Mouse (Mus musculus): ENCODE results near the gene Epb41. TPM values are rescaled to one million over a fixed set of nuclear protein-coding genes. Genes with fewer than 3 reads are reported as not detected.

Epb41 gene
- polyA plus RNA-seq, 1 experiment, result 22.7 TPM

- DNase-seq (ENCODE audit: low read depth), result no peak
These were observed 176.5 kb downstream of the Epb41 start for GRCm38 (mm10) chr4:131898503-131899179.

- DNase-seq (ENCODE audit: low read depth), result no peak
These were observed 177.3 kb downstream of the Epb41 start for GRCm38 (mm10) chr4:131897787-131898186.

GRCm38 (mm10) chr4:131897109-131897508 lies 178.0 kb downstream of the Epb41 start:
- no peak for DNase-seq (ENCODE audit: low read depth)

- no peak for DNase-seq (ENCODE audit: low read depth)
These were observed 184.4 kb downstream of the Epb41 start for GRCm38 (mm10) chr4:131890692-131891091.

- no peak for DNase-seq (ENCODE audit: low read depth)
These were observed 186.6 kb downstream of the Epb41 start for GRCm38 (mm10) chr4:131888564-131888963.

GRCm38 (mm10) chr4:131885376-131885775 lies 189.7 kb downstream of the Epb41 start:
- DNase-seq (ENCODE audit: low read depth), result no peak

- DNase-seq (ENCODE audit: low read depth), result no peak
These were observed 191.6 kb downstream of the Epb41 start for GRCm38 (mm10) chr4:131883571-131883970.

- no peak for DNase-seq (ENCODE audit: low read depth)
These were observed 193.8 kb downstream of the Epb41 start for GRCm38 (mm10) chr4:131881306-131881705.

- DNase-seq (ENCODE audit: low read depth), result no peak
These were observed 195.4 kb downstream of the Epb41 start for GRCm38 (mm10) chr4:131879692-131880091.

- no peak for DNase-seq (ENCODE audit: low read depth)
These were observed 198.3 kb downstream of the Epb41 start for GRCm38 (mm10) chr4:131876836-131877235.

- DNase-seq (ENCODE audit: low read depth), result no peak
These were observed 199.9 kb downstream of the Epb41 start for GRCm38 (mm10) chr4:131875242-131875641.

- no peak for DNase-seq (ENCODE audit: low read depth)
These were observed 200.6 kb downstream of the Epb41 start for GRCm38 (mm10) chr4:131874567-131874966.

- no peak for DNase-seq (ENCODE audit: low read depth)
These were observed 201.0 kb downstream of the Epb41 start for GRCm38 (mm10) chr4:131874169-131874536.

Other genes starting within 250 kb of the Epb41 start
- 10.0 and 11.5 TPM in 2 replicates for gene Ptpru, start 237.0 kb downstream of the Epb41 start, polyA plus RNA-seq (2012; rRNA removed)
- 49.9 and 80.6 TPM in 2 replicates for gene Mecr, start 231.9 kb downstream of the Epb41 start, polyA plus RNA-seq (2012; rRNA removed)
- 27.3 and 39.8 TPM in 2 replicates for gene Srsf4, start 201.7 kb downstream of the Epb41 start, polyA plus RNA-seq (2012; rRNA removed)
- 9.0 and 12.7 TPM in 2 replicates for gene Tmem200b, start 153.6 kb downstream of the Epb41 start, polyA plus RNA-seq (2012; rRNA removed)
- 0.31 and 0.32 TPM in 2 replicates for gene Gm10300, start 624 bp downstream of the Epb41 start, polyA plus RNA-seq (2012; rRNA removed)
- 0.03 TPM in 1 of 2 replicates, not detected in the other for gene Oprd1, start 69.2 kb upstream of the Epb41 start, polyA plus RNA-seq (2012; rRNA removed)
- gene Ythdf2, start 137.0 kb upstream of the Epb41 start, polyA plus RNA-seq (2012; rRNA removed), result 19.2 and 21.2 TPM in 2 replicates
- 11.8 and 12.5 TPM in 2 replicates for gene Gmeb1, start 186.3 kb upstream of the Epb41 start, polyA plus RNA-seq (2012; rRNA removed)
- gene Taf12, start 199.1 kb upstream of the Epb41 start, polyA plus RNA-seq (2012; rRNA removed), result 9.5 and 10.9 TPM in 2 replicates
- gene Rab42, start 228.1 kb upstream of the Epb41 start, polyA plus RNA-seq (2012; rRNA removed), result 16.4 and 22.5 TPM in 2 replicates